Mouse (Mus musculus) gastrocnemius, adult 18-20 months (tissue): Measurements from ENCODE around the gene Daam1. TPM values are rescaled to one million over a fixed set of nuclear protein-coding genes. Genes with fewer than 3 reads are reported as not detected.

Experiments used
- DNase-seq: peaks from one replicate; pipeline ENCODE4 v3.0.0; 2021; ENCODE audit warnings: low spot score
- total RNA-seq, 2 experiments: library from RNA; stranded (reverse); gene quantifications; 2 replicates each; pipeline ENCODE4 v1.2.3; 2021

The Daam1 gene
- total RNA-seq, 2 experiments from 2014 or later: 9.5 to 11.7 TPM

- no peak for DNase-seq
These were observed 166.5 kb downstream of the Daam1 start for GRCm38 (mm10) chr12:71997364-71997763.

DNA sequence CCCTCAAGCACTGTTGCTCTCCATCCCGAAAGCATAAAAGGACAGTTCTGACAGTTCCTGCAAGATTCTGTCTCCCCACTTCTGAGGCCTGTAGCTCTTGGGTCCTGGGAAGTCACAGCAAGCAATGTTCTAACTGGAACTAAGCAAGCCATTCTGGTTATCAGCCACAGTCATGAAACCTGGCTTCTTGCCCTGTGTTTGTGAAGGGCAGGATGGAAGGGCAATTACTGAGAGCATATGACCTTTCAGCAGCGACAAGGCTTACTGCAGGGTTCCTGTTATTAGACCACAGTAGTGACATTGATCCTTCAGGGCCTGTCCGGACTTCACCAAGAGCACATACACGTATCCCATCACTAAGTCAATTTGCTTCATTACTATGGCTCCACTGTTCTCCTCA is 167.8 kb downstream of the Daam1 start:
- DNase-seq: peak; percentile 46

- DNase-seq: no peak
These were observed 168.8 kb downstream of the Daam1 start for GRCm38 (mm10) chr12:71999671-72000070.

DNA sequence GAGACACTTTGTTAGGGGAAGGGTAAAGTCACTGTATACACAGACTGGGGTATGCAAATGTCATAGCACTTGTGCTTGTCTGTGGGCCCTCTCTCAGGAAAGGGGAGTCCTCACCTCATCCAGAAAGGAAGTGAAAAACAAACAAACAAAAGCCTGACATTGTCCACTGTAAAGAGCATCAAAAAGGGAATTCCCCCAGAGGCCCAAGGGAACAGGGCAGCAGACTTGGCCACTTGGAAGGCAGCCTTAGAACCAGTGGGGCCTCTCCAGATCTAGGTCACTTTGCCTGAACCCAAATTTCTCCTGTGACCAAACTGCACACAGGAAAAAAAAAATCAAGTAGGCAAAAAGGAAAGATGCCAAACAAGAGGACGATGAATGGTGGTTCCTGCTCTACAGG is 170.9 kb downstream of the Daam1 start:
- DNase-seq: no peak

DNA sequence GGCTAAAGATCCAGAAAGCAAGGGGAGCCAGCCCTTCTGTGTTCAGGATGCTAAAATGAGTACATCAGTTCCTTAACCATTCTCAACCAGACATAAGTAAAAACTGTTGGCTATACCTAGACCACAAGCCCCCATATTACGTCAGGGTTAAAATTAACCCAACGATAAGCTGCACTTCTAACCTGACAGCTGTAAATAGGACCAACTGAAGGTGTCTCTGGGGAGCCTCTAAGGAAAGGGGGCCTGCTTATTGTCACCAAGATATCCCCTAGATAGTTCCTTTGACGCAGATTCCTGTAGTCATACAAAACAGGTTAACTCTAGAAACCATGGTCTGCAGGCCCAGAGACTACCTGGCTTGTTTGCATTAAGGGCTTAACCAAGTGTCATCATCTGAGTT is 174.4 kb downstream of the Daam1 start:
- no peak for DNase-seq

- DNase-seq: no peak
These were observed 176.8 kb downstream of the Daam1 start for GRCm38 (mm10) chr12:72007656-72008055.

DNA sequence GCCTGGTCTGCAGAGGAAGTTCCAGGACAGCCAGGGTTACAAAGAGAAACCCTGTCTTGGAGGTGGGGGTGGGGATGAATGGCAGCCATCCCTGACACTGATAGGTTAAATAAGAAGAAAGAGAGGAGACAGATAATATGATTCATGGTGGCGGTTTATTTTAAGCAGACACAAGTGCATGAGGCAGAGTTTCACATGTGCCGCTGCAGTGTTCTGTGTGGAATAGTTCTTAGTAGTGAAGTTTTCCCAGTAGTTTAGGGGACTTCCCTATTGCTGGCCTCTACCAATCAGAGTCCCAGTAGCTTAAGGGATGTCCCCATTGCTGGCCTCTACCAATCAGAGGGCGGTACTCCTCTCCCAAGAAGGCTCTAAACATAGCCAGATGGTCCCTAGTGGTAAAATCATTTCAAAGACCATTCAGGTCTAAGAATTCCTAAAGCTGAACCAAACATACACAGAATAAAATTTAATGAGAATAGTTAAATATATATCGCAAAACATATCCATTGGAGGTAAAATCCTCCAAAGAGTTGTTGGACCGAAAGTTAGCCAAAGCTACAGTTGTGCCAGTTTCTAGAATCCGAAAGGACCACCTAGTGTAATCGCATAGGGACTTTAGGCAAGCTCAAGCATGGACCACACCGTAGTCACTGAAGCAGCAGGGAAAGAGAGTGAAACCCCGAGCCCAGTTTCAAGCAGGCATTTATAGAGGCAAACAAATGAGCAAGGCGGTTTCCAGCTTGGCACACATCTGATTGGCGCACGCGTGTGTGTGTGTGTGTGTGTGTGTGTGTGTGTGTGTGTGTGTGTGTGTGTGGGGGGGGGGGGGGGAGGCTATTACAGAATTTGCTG is 178.4 kb downstream of the Daam1 start:
- DNase-seq: no peak

DNA sequence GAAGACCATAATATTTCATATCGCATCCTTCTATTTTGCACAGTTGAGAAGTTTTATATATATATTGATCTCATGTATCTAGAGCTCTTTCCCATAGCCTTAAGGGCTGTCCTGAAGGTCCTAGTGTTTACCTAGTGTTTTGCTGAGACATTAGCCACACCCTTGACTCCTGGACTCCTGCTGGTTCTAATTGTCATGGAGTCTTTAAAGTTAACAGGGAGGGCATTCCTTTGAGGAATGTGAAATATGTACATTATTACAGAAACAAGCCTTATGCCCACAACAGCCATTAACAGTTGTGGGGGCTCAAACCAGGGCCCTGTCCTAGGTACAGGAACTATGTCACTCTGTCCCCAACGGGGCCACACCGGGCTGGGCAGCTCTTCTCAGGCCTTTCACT is 180.5 kb downstream of the Daam1 start:
- no peak for DNase-seq

GRCm38 (mm10) chr12:72012126-72012525 is 181.2 kb downstream of the Daam1 start:
- no peak for DNase-seq

DNA sequence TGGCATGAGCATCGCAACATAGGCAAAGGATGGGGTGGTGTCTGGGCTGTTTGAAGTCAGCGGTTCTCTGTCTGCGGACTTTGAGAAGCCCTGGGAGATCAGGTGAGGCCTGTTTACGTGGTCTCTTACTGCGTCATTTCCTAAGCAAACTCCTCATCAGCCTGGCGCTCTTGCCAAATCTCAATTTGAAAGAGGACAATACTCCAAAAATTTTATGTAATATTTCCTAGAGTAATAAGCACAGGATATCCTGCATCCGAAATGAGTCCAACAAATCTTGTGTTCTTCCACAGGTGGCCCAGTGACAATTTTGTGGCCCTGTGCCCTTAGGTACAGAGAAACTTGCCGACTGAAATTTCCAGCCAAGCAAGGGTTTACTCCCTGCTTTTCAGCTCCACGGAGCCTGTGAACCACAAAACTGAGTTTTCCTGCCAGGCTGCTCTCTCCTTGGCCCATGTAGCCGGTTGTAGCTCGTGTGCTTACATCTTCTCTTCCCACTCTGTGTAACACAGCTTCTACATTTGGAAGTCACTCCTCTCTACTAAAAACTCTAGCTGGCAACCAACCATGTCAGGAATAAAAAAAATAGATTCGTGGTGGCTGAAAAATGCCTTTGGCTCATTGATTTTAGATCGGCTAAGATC is 183.0 kb downstream of the Daam1 start:
- DNase-seq: no peak

DNA sequence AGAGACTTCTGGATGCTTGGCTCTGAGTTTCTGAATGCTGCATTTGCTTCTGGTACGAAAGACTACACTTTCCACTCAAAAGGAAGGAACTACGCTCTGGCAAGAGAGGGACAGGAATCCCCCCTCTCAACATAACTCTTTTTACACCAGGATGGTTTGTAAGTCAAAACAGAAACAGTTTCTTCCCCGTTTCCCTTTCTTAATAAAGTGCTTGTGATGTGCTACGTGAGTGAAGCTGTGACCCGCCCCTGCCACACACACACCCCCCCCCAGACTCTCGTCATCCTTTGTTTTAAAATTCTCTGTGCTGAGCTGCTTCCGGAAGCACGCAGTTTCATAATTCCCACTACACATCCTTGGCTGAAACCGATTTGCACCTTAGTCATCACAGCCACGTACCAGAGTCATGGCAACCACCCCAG is 183.5 kb downstream of the Daam1 start:
- DNase-seq: no peak

DNA sequence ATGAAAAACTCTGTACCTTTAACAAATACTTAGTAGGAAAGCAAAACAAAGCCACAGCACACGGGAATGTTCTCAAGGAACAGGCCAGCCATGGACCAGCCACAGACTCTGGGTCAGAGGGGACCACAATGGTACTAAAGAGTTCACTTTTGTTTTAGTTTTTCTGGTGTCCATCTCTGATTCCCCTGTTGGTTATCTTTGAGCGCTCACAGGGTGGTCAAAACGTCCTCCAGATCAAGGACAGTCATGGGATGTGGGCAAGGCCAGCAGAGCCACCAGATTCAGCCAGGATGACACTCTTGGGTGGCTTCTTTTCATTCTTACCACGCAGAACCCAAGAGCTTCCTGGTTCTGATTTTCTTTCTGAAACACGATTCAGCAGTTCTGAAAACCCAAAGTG is 184.4 kb downstream of the Daam1 start:
- no peak for DNase-seq

DNA sequence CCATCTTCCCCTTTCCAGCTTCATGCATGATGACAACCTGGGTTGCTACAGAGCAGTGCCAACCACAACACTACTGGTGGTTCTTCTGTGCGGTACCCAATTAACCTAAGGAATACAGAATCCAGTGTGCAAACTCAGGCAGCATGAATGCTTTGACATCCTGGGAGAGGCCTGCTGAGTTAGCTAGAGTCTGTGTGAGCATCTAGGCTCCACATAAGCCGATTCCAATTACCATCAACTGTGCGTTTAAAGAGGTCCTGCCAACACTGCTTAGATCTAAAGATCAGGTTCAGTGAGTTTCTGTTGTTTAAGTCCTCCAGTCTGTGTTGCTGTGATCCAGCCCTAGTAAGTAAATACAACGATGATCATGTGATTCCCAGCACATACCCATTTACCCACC is 189.4 kb downstream of the Daam1 start:
- no peak for DNase-seq

DNA sequence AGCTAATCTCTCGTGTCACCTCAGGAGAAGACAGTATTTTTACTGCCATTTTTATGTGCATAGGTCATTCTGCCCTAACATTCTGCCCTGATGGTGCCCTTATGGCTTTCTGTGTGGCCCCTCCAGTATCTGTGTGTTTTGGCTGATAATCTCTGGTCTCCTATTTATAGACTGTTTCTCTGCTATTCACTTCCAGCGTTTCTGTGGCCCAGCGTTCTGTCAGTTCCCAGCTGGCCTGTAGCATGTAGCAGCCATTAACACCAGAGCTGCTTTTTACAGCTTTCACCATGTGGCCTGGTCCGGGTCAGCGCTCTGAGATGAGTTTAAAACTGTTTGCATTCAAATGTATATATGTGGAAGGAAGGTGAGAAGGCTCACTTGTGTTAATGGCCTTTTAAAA is 190.7 kb downstream of the Daam1 start:
- DNase-seq: no peak

GRCm38 (mm10) chr12:72022790-72023189 is 191.9 kb downstream of the Daam1 start:
- DNase-seq: no peak

- no peak for DNase-seq
These were observed 192.7 kb downstream of the Daam1 start for GRCm38 (mm10) chr12:72023572-72023971.

GRCm38 (mm10) chr12:72025275-72025795 is 194.5 kb downstream of the Daam1 start:
- DNase-seq: no peak

DNA sequence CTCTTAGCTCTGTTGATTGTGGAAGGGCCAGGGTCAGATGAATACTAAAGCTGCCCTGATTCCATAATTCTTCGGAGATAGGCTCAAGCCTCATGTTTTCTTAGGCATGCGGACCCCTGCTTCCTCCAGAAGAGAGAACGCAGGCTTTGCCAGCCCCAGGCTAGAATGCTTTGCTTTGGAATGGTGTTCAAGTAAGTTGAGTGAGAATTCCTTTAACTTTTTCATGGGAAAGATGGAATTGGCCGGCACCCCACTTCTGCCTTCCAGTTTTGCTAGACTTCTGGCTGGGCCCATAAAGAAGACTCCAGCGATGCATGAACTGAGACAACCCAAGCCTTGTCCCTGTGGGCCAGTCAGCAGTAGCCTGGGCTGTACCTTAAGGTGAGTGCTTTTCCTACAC is 200.3 kb downstream of the Daam1 start:
- no peak for DNase-seq

- DNase-seq: peak; percentile 15
These were observed 200.9 kb downstream of the Daam1 start for GRCm38 (mm10) chr12:72031794-72032193.

GRCm38 (mm10) chr12:72036097-72036661 is 205.3 kb downstream of the Daam1 start:
- DNase-seq: no peak

DNA sequence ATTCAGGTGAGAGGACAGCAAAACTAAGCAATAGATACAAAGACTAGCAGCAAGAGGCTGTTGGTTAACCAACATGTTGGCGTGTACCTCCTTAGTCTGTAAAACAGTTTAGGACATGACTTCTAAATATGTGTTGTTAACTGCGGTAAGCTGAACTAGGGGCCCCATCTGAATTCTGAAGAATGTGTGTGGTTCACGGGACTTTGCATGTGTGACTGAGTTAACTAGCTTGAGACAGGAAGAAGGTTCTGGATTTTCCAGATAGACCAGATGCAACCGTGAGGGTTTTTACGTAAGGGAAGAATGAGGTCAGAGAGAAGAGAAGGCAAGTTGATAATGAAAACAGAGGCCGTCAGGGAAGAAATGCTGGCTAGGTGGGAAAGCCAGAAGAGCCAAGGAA is 206.2 kb downstream of the Daam1 start:
- DNase-seq: no peak

- DNase-seq: no peak
These were observed 208.0 kb downstream of the Daam1 start for GRCm38 (mm10) chr12:72038866-72039265.
